Mouse (Mus musculus) brown adipose tissue, adult 24 weeks (tissue): Measurements from ENCODE around the gene Klk4. TPM values are rescaled to one million over a fixed set of nuclear protein-coding genes. Genes with fewer than 3 reads are reported as not detected.

Experiments used
- H3K27ac ChIP-seq: fragments of 200-500 bp; replicated peaks from 2 replicates; pipeline ENCODE4 v1.5.1; 2012; ENCODE audit warnings: low read depth, mild to moderate bottlenecking, low read length
- H3K4me1 ChIP-seq: fragments of 200-500 bp; 2 replicates; pipeline ENCODE4 v1.6.1; 2012; ENCODE audit warnings: low read length, mixed read lengths; ENCODE audit not compliant: control insufficient read depth, insufficient read depth, insufficient read length
- H3K4me3 ChIP-seq: fragments of 200-500 bp; 2 replicates; pipeline ENCODE4 v1.5.1; 2012; ENCODE audit warnings: low read depth, mild to moderate bottlenecking, low read length, moderate library complexity; ENCODE audit not compliant: insufficient read depth
- polyA plus RNA-seq: library from polyadenylated mRNA; stranded (reverse); fragments of >200 nt; gene quantifications from 2 replicates; pipeline ENCODE4 v1.2.4, GENCODE M21; 2012; ENCODE audit not compliant: missing spikeins, insufficient read depth, insufficient read length

Klk4 gene
- not detected in 2 replicates for polyA plus RNA-seq

- Histone ChIP-seq H3K4me3 (no peak within 1 kb of the TSS), H3K27ac (no peak within 1 kb of the TSS), H3K4me1 (no peaks in the 10 kb centered on the region)
These were observed at the start of gene Klk4 for GRCm38 (mm10) chr7:43880912-43881311. Gene Klk4 (plus strand): TSS chr7:43881160.

- no peak within 1 kb of the TSS for H3K27ac ChIP-seq
- no peak within 1 kb of the TSS for H3K4me3 ChIP-seq
- no peaks in the 10 kb centered on the region for H3K4me1 ChIP-seq
These were observed 39.3 kb upstream of the Klk4 start, which contains the start of gene Klk5 for GRCm38 (mm10) chr7:43841701-43842100. Gene Klk5 (plus strand): TSS chr7:43841971.

- H3K4me3 ChIP-seq = no peak overlapping the region
- no peak overlapping the region for H3K27ac ChIP-seq
- no peaks in the 10 kb centered on the region for H3K4me1 ChIP-seq
These were observed 37.2 kb upstream of the Klk4 start for GRCm38 (mm10) chr7:43843801-43844200.

- no peaks in the 10 kb centered on the region for H3K4me1 ChIP-seq
These were observed 29.3 kb upstream of the Klk4 start for GRCm38 (mm10) chr7:43851616-43852015.

GRCm38 (mm10) chr7:43854642-43855380, 26.1 kb upstream of the Klk4 start:
- H3K4me1 ChIP-seq = no peaks in the 10 kb centered on the region
- no peak overlapping the region for H3K27ac ChIP-seq
- H3K4me3 ChIP-seq = no peak overlapping the region

More at GRCm38 (mm10) chr7:43851616-43852015, 29.3 kb upstream of the Klk4 start:
- H3K4me3 ChIP-seq = no peak overlapping the region
- no peak overlapping the region for H3K27ac ChIP-seq

- no peaks in the 10 kb centered on the region for H3K4me1 ChIP-seq
- H3K27ac ChIP-seq = no peak overlapping the region
- H3K4me3 ChIP-seq = no peak overlapping the region
These were observed 25.3 kb upstream of the Klk4 start for GRCm38 (mm10) chr7:43855709-43856108.

- Histone ChIP-seq H3K4me3 (no peak overlapping the region), H3K4me1 (no peaks in the 10 kb centered on the region), H3K27ac (no peak overlapping the region)
These were observed 24.7 kb upstream of the Klk4 start for GRCm38 (mm10) chr7:43856307-43856706.

- no peak overlapping the region for H3K27ac ChIP-seq
- no peaks in the 10 kb centered on the region for H3K4me1 ChIP-seq
- no peak overlapping the region for H3K4me3 ChIP-seq
These were observed 23.5 kb upstream of the Klk4 start for GRCm38 (mm10) chr7:43857501-43857900.

GRCm38 (mm10) chr7:43860411-43860810, 20.5 kb upstream of the Klk4 start:
- H3K27ac ChIP-seq = no peak overlapping the region
- no peak overlapping the region for H3K4me3 ChIP-seq
- no peaks in the 10 kb centered on the region for H3K4me1 ChIP-seq

- H3K4me1 ChIP-seq = no peaks in the 10 kb centered on the region
- no peak overlapping the region for H3K4me3 ChIP-seq
- H3K27ac ChIP-seq = no peak overlapping the region
These were observed 7.7 kb upstream of the Klk4 start for GRCm38 (mm10) chr7:43873237-43873636.

GRCm38 (mm10) chr7:43873674-43874073, 7.3 kb upstream of the Klk4 start:
- Histone ChIP-seq H3K4me3 (no peak overlapping the region), H3K27ac (no peak overlapping the region), H3K4me1 (no peaks in the 10 kb centered on the region)

- Histone ChIP-seq H3K4me1 (no peaks in the 10 kb centered on the region), H3K27ac (no peak overlapping the region), H3K4me3 (no peak overlapping the region)
These were observed 6.0 kb upstream of the Klk4 start for GRCm38 (mm10) chr7:43874868-43875375.

- Histone ChIP-seq H3K4me3 (no peak overlapping the region), H3K27ac (no peak overlapping the region), H3K4me1 (no peaks in the 10 kb centered on the region)
These were observed 4.5 kb upstream of the Klk4 start for GRCm38 (mm10) chr7:43876444-43876843.

GRCm38 (mm10) chr7:43878281-43878680, 2.7 kb upstream of the Klk4 start:
- Histone ChIP-seq H3K4me3 (no peak overlapping the region), H3K27ac (no peak overlapping the region), H3K4me1 (no peaks in the 10 kb centered on the region)

- Histone ChIP-seq H3K4me3 (no peak overlapping the region), H3K27ac (no peak overlapping the region), H3K4me1 (no peaks in the 10 kb centered on the region)
These were observed 1.4 kb downstream of the Klk4 start for GRCm38 (mm10) chr7:43882346-43882745.

GRCm38 (mm10) chr7:43882811-43883210, 1.9 kb downstream of the Klk4 start:
- no peaks in the 10 kb centered on the region for H3K4me1 ChIP-seq
- no peak overlapping the region for H3K4me3 ChIP-seq
- no peak overlapping the region for H3K27ac ChIP-seq
